ENCODE assay signal across 14 mouse cellular contexts in genomic region chr10:21092501-21093270, GRCm38 (mm10).
A peak's percentile ranks its signal among the peaks of the same experiment; 100 is the strongest.
DNase-seq lines count a peak whose midpoint lies in the region; ATAC-seq lines count a peak whose summit lies in the region.
"Had no signal": no experiment of that assay in that cellular context is flagged by ENCODE, and none has a peak within 500 bp of the region (broad histone marks: within the 10 kb centered on the region; RNA-seq: fewer than 3 reads in every experiment).

No protein-coding gene starts in this region.

- H3K4me3 ChIP-seq in intestine, embryonic 16.5 days (ENCODE audit: low read length), result no peak overlapping the region
- no peak overlapping the region for H3K4me3 ChIP-seq in forebrain, embryonic 10.5 days
- H3K4me3 ChIP-seq: neural tube, embryonic 12.5 days had no signal

- intact Hi-C loops in gastrocnemius, postnatal 36 days (cut with DNase I), result no loop called here

- no peaks in the 10 kb centered on the region for H3K27me3 ChIP-seq in intestine, embryonic 16.5 days (replicated peaks; ENCODE audit: control insufficient read depth, insufficient read depth, low read length)
- H3K27me3 ChIP-seq in forebrain, embryonic 10.5 days (ENCODE audit: poor library complexity, severe bottlenecking), result peaks cover 77% of the 10 kb centered on the region

- peak; percentile 30 for DNase-seq in gastrocnemius, postnatal 25 days
- DNase-seq in gastrocnemius, postnatal 36 days, result no peak
- DNase-seq in CD4-positive helper T cell, adult 2 months (ENCODE audit: low read depth, low spot score), result peak; percentile 12
- DNase-seq in thymus, adult 18-20 months, result peak; percentile 80 to 90
- no peak for DNase-seq in left cerebral cortex, adult 18-20 months (ENCODE audit: low spot score in 2 of 2)
- no peak for DNase-seq in MN1 (ENCODE audit: low spot score)
- DNase-seq in forebrain, embryonic 10.5 days (ENCODE audit: extremely low spot score, low spot score), result no peak
- DNase-seq: adrenal gland, postnatal 36 days; heart, adult 18-20 months; midbrain, embryonic 14.5 days; right cerebral cortex, adult 18-20 months had no signal

- no peak overlapping the region for H3K9ac ChIP-seq in intestine, embryonic 16.5 days (ENCODE audit: low read depth, low read length)
- H3K9ac ChIP-seq: neural tube, embryonic 12.5 days had no signal

- peak overlapping the region; percentile 19; the same call in 1 of the 2 replicates for H3K4me2 ChIP-seq in intestine, embryonic 16.5 days (ENCODE audit: low read depth, low read length)
- H3K4me2 ChIP-seq: neural tube, embryonic 12.5 days had no signal

- 49% methylated on average over 18 of the region's 18 CpGs for WGBS in intestine, embryonic 16.5 days
- 60% methylated on average over 18 of the region's 18 CpGs for WGBS in forebrain, embryonic 10.5 days

- ATAC-seq in intestine, embryonic 16.5 days, result peak; percentile 70

- no peaks in the 10 kb centered on the region for H3K9me3 ChIP-seq in intestine, embryonic 16.5 days (ENCODE audit: control insufficient read depth, low read length)
- peaks cover 7% of the 10 kb centered on the region for H3K9me3 ChIP-seq in forebrain, embryonic 10.5 days
- H3K9me3 ChIP-seq: neural tube, embryonic 12.5 days had no signal

- peak overlapping the region; percentile 44 for H3K27ac ChIP-seq in intestine, embryonic 16.5 days (ENCODE audit: low read length)
- H3K27ac ChIP-seq in forebrain, embryonic 10.5 days, result no peak overlapping the region
- H3K27ac ChIP-seq: macrophage; neural tube, embryonic 12.5 days had no signal

- peaks cover 9% of the 10 kb centered on the region for H3K4me1 ChIP-seq in intestine, embryonic 16.5 days (ENCODE audit: control insufficient read depth, insufficient read depth, low read length)
- H3K4me1 ChIP-seq in forebrain, embryonic 10.5 days, result peaks cover 34% of the 10 kb centered on the region

- no peaks in the 10 kb centered on the region for H3K36me3 ChIP-seq in intestine, embryonic 16.5 days (ENCODE audit: control insufficient read depth, insufficient read depth, low read length)
- H3K36me3 ChIP-seq in forebrain, embryonic 10.5 days (replicated peaks), result no peaks in the 10 kb centered on the region
- H3K36me3 ChIP-seq: neural tube, embryonic 12.5 days had no signal

Comparison
In these comparisons a context has a peak if more than half of its experiments do, and no peak if none do; other contexts are left out.
1. DNase-seq: peak in gastrocnemius, postnatal 25 days (single experiment), CD4-positive helper T cell, adult 2 months (single experiment) and thymus, adult 18-20 months (2 of 2); none in gastrocnemius, postnatal 36 days (0 of 2), left cerebral cortex, adult 18-20 months (0 of 2), MN1 (single experiment) and forebrain, embryonic 10.5 days (single experiment).